Mouse (Mus musculus) heart, embryonic 14.5 days (tissue): ENCODE data around the gene Mrc1. TPM values are rescaled to one million over a fixed set of nuclear protein-coding genes. Genes with fewer than 3 reads are reported as not detected.

ENCODE experiments used
- ATAC-seq: fragments of 200-750 bp; cut with Nextera tagmentation; 2 replicates; pipeline ENCODE4 v1.8.0; 2017; ENCODE audit warnings: low read depth, moderate TSS enrichment; ENCODE audit not compliant: insufficient number of reproducible peaks, insufficient read depth, low FRiP score
- H3K27ac ChIP-seq, 2 experiments: fragments of 200-500 bp in 1 of 2; fragments of 300-500 bp in 1 of 2; sonication (generic) in 1 of 2; replicated peaks in 1 of 2; 2 replicates each; pipeline ENCODE4 v1.5.1; 2012 to 2014; ENCODE audit warnings: low read depth in 2 of 2, low read length in 2 of 2, control low read depth in 1 of 2, mild to moderate bottlenecking in 1 of 2, mixed read lengths in 1 of 2; ENCODE audit not compliant: control insufficient read depth in 1 of 2, insufficient read depth in 1 of 2
- H3K27me3 ChIP-seq: fragments of 300-500 bp; sonication (generic); 2 replicates; pipeline ENCODE4 v1.6.1; 2014; ENCODE audit warnings: mild to moderate bottlenecking, low read length, control low read depth; ENCODE audit not compliant: control insufficient read depth, insufficient read depth
- H3K36me3 ChIP-seq: fragments of 300-500 bp; sonication (generic); 2 replicates; pipeline ENCODE4 v1.6.1; 2014; ENCODE audit warnings: mild to moderate bottlenecking, control low read depth, low read length, mixed read lengths; ENCODE audit not compliant: control insufficient read depth, insufficient read depth
- H3K4me1 ChIP-seq, 2 experiments: fragments of 200-500 bp in 1 of 2; fragments of 300-500 bp in 1 of 2; sonication (generic) in 1 of 2; 2 replicates each; pipeline ENCODE4 v1.6.1; 2012 to 2014; ENCODE audit warnings: low read length in 2 of 2, control low read depth in 1 of 2, mixed read lengths in 1 of 2; ENCODE audit not compliant: control insufficient read depth in 2 of 2, insufficient read depth in 2 of 2
- H3K4me2 ChIP-seq: fragments of 300-500 bp; sonication (generic); 2 replicates; pipeline ENCODE4 v1.6.1; 2014; ENCODE audit warnings: mild to moderate bottlenecking, low read length
- H3K4me3 ChIP-seq, 2 experiments: fragments of 200-500 bp in 1 of 2; fragments of 300-500 bp in 1 of 2; sonication (generic) in 1 of 2; 2 replicates each; pipeline ENCODE4 v1.5.1; 2012 to 2014; ENCODE audit warnings: low read length in 2 of 2, mild to moderate bottlenecking in 2 of 2, control low read depth in 1 of 2, low read depth in 1 of 2, moderate library complexity in 1 of 2; ENCODE audit not compliant: control insufficient read depth in 1 of 2, insufficient read depth in 1 of 2
- H3K9ac ChIP-seq: fragments of 300-500 bp; sonication (generic); 2 replicates; pipeline ENCODE4 v1.6.1; 2014; ENCODE audit warnings: mild to moderate bottlenecking, low read length
- H3K9me3 ChIP-seq: fragments of 300-500 bp; sonication (generic); 2 replicates; pipeline ENCODE4 v1.6.1; 2016; ENCODE audit warnings: low read length, control low read depth; ENCODE audit not compliant: control insufficient read depth
- WGBS: fragments of 180-500 bp; shearing (Covaris S2); extraction: QIAGEN DNeasy Blood & Tissue Kit; methylation state at CpG from one replicate; pipeline ENCODE4 v1.1.7; 2014; 5-methylcytosine and 5-hydroxymethylcytosine counted together
- polyA plus RNA-seq: library from polyadenylated mRNA; unstranded; fragments of >200 nt; fragmentation: Nextera tagmentation; extraction: Ambion mirVana; gene quantifications from 2 replicates; pipeline ENCODE4 v1.2.1, GENCODE M21; 2014

Gene Mrc1
- polyA plus RNA-seq, 1 experiment from 2014 or later: 4.4 TPM

- no peaks in the 10 kb centered on the region for H3K36me3 ChIP-seq
- H3K4me3 ChIP-seq: no peak overlapping the region
- H3K9me3 ChIP-seq: no peaks in the 10 kb centered on the region
- H3K9ac ChIP-seq: no peak overlapping the region
- no peak for ATAC-seq
- no peaks in the 10 kb centered on the region for H3K27me3 ChIP-seq
- H3K27ac ChIP-seq: no peak overlapping the region
- H3K4me1 ChIP-seq: peaks cover 1 to 7% of the 10 kb centered on the region in 2 experiments
- WGBS: 89% methylated on average over 5 of the region's 5 CpGs
- H3K4me2 ChIP-seq: no peak overlapping the region
Measured at GRCm38 (mm10) chr2:14244157-14244556, 15.0 kb downstream of the Mrc1 start.

- Histone ChIP-seq H3K27ac (no peak overlapping the region), H3K4me2 (no peak overlapping the region), H3K4me3 (no peak overlapping the region), H3K27me3 (no peaks in the 10 kb centered on the region), H3K9me3 (no peaks in the 10 kb centered on the region), H3K4me1 (peaks cover 0 to 1% of the 10 kb centered on the region in 2 experiments; a peak in 1 of 4 replicates), H3K36me3 (no peaks in the 10 kb centered on the region), H3K9ac (no peak overlapping the region)
- no peak for ATAC-seq
- WGBS: 79% methylated on average over 2 of the region's 2 CpGs
Measured at GRCm38 (mm10) chr2:14244668-14245067, 15.5 kb downstream of the Mrc1 start.

GRCm38 (mm10) chr2:14249839-14250564 is 20.8 kb downstream of the Mrc1 start:
- no peak for ATAC-seq
- H3K4me3 ChIP-seq: no peak overlapping the region

GRCm38 (mm10) chr2:14251938-14252337 is 22.7 kb downstream of the Mrc1 start:
- ATAC-seq: no peak
- Histone ChIP-seq H3K27ac (no peak overlapping the region), H3K4me2 (no peak overlapping the region), H3K27me3 (no peaks in the 10 kb centered on the region), H3K36me3 (no peaks in the 10 kb centered on the region), H3K4me1 (no peaks in the 10 kb centered on the region), H3K9me3 (no peaks in the 10 kb centered on the region), H3K9ac (no peak overlapping the region), H3K4me3 (no peak overlapping the region)
- 70% methylated on average over 3 of the region's 3 CpGs for WGBS

More at GRCm38 (mm10) chr2:14249839-14250564, 20.8 kb downstream of the Mrc1 start:
- no peaks in the 10 kb centered on the region for H3K27me3 ChIP-seq
- H3K4me1 ChIP-seq: no peaks in the 10 kb centered on the region
- H3K9me3 ChIP-seq: no peaks in the 10 kb centered on the region
- H3K36me3 ChIP-seq: no peaks in the 10 kb centered on the region
- H3K4me2 ChIP-seq: no peak overlapping the region
- WGBS: 74% methylated on average over 3 of the region's 3 CpGs
- no peak overlapping the region for H3K27ac ChIP-seq
- H3K9ac ChIP-seq: no peak overlapping the region

- Histone ChIP-seq H3K4me3 (no peak overlapping the region), H3K9ac (no peak overlapping the region), H3K4me1 (no peaks in the 10 kb centered on the region), H3K4me2 (no peak overlapping the region), H3K27me3 (no peaks in the 10 kb centered on the region), H3K27ac (no peak overlapping the region), H3K9me3 (no peaks in the 10 kb centered on the region), H3K36me3 (no peaks in the 10 kb centered on the region)
- ATAC-seq: no peak
Measured at GRCm38 (mm10) chr2:14258345-14258850, 29.2 kb downstream of the Mrc1 start.

GRCm38 (mm10) chr2:14262090-14262489 is 32.9 kb downstream of the Mrc1 start:
- Histone ChIP-seq H3K9me3 (no peaks in the 10 kb centered on the region), H3K4me1 (no peaks in the 10 kb centered on the region), H3K4me3 (no peak overlapping the region), H3K9ac (no peak overlapping the region), H3K4me2 (no peak overlapping the region), H3K27me3 (no peaks in the 10 kb centered on the region), H3K27ac (no peak overlapping the region), H3K36me3 (no peaks in the 10 kb centered on the region)
- no peak for ATAC-seq
- 86% methylated on average over 1 of the region's 1 CpGs for WGBS

- whole genome bisulfite sequencing: 59% methylated on average over 1 of the region's 1 CpGs
- no peaks in the 10 kb centered on the region for H3K36me3 ChIP-seq
- no peak overlapping the region for H3K4me3 ChIP-seq
- no peak overlapping the region for H3K4me2 ChIP-seq
- ATAC-seq: no peak
- no peaks in the 10 kb centered on the region for H3K27me3 ChIP-seq
- H3K9ac ChIP-seq: no peak overlapping the region
- no peaks in the 10 kb centered on the region for H3K4me1 ChIP-seq
- H3K9me3 ChIP-seq: no peaks in the 10 kb centered on the region
- H3K27ac ChIP-seq: no peak overlapping the region
Measured at GRCm38 (mm10) chr2:14269160-14269559, 40.0 kb downstream of the Mrc1 start.

- Histone ChIP-seq H3K9ac (no peak overlapping the region), H3K27me3 (no peaks in the 10 kb centered on the region), H3K36me3 (no peaks in the 10 kb centered on the region), H3K27ac (no peak overlapping the region), H3K9me3 (no peaks in the 10 kb centered on the region), H3K4me1 (no peaks in the 10 kb centered on the region; a peak in 1 of 4 replicates), H3K4me2 (no peak overlapping the region), H3K4me3 (no peak overlapping the region)
- ATAC-seq: no peak
- 89% methylated on average over 1 of the region's 1 CpGs for WGBS
Measured at GRCm38 (mm10) chr2:14272088-14272487, 42.9 kb downstream of the Mrc1 start.
